Mouse (Mus musculus) olfactory bulb, adult 2 months (tissue): ENCODE results near the gene Trim12a.
"Not testable (repeated sequence)": the region's sequence is repeated elsewhere in the genome, so short reads cannot be mapped to it uniquely, and the experiment has no call there.

ENCODE experiments used
- CTCF ChIP-seq: fragments of 200-500 bp; IDR thresholded peaks from 2 replicates; pipeline ENCODE4 v1.5.1; 2012; ENCODE audit warnings: low read depth, mild to moderate bottlenecking, low read length, moderate library complexity; ENCODE audit not compliant: insufficient read depth
- POLR2A ChIP-seq: fragments of 200-500 bp; IDR thresholded peaks from 2 replicates; pipeline ENCODE4 v1.6.1; 2012; ENCODE audit warnings: mild to moderate bottlenecking, low read depth, low read length, moderate library complexity; ENCODE audit not compliant: insufficient read depth

- TF ChIP-seq CTCF, POLR2A: not testable (repeated sequence)
Observed at GRCm38 (mm10) chr7:104335547-104335946, 20.3 kb upstream of the Trim12a start.
